Mouse (Mus musculus) ES-E14 (cell line): ENCODE data around the gene Tbc1d17. TPM values are rescaled to one million over a fixed set of nuclear protein-coding genes. Genes with fewer than 3 reads are reported as not detected.

Experiments
- DNase-seq: peaks from one replicate; pipeline ENCODE4 v3.0.0-alpha.2; 2013; ENCODE audit warnings: low read depth, low spot score
- H3K27ac ChIP-seq: 2 replicates; pipeline ENCODE4 v1.5.1; 2012; ENCODE audit warnings: low read depth, mild to moderate bottlenecking, low read length, moderate library complexity, mixed read lengths; ENCODE audit not compliant: poor library complexity, insufficient read depth, severe bottlenecking
- H3K36me3 ChIP-seq: 2 replicates; pipeline ENCODE4 v1.6.1; 2012; ENCODE audit warnings: mild to moderate bottlenecking, low read length, moderate library complexity, mixed read lengths; ENCODE audit not compliant: control insufficient read depth, poor library complexity, insufficient read depth, severe bottlenecking
- H3K4me1 ChIP-seq, 2 experiments: fragments of 150-350 bp in 1 of 2; sonication (generic) in 1 of 2; 2 replicates each; pipeline ENCODE4 v1.6.1; 2012; ENCODE audit warnings: low read length in 2 of 2, mild to moderate bottlenecking in 1 of 2, mixed read lengths in 1 of 2; ENCODE audit not compliant: control insufficient read depth in 2 of 2, insufficient read depth in 2 of 2, poor library complexity in 1 of 2
- H3K4me3 ChIP-seq, 2 experiments: fragments of 150-350 bp in 1 of 2; sonication (generic) in 1 of 2; 2 replicates each; pipeline ENCODE4 v1.5.1; 2012; ENCODE audit warnings: low read length in 2 of 2, low read depth in 1 of 2, mild to moderate bottlenecking in 1 of 2, mixed read lengths in 1 of 2; ENCODE audit not compliant: insufficient read depth in 1 of 2, poor library complexity in 1 of 2, severe bottlenecking in 1 of 2
- H3K9ac ChIP-seq: 2 replicates; pipeline ENCODE4 v1.6.1; 2012; ENCODE audit warnings: low read depth, mild to moderate bottlenecking, low read length, mixed read lengths; ENCODE audit not compliant: poor library complexity, insufficient read depth, severe bottlenecking
- H3K9me3 ChIP-seq: fragments of 150-350 bp; sonication (generic); 2 replicates; pipeline ENCODE4 v1.6.1; 2012; ENCODE audit warnings: low read depth, mild to moderate bottlenecking, low read length; ENCODE audit not compliant: control insufficient read depth, insufficient read depth
- CHD2 ChIP-seq: IDR thresholded peaks from 2 replicates; pipeline ENCODE4 v1.6.1; 2014; ENCODE audit warnings: mild to moderate bottlenecking, low read depth, low read length, inconsistent platforms
- HCFC1 ChIP-seq: IDR thresholded peaks from 2 replicates; pipeline ENCODE4 v1.6.1; 2012; ENCODE audit warnings: low read length, inconsistent platforms, borderline replicate concordance; ENCODE audit not compliant: insufficient read depth
- MAFK ChIP-seq: IDR thresholded peaks from 2 replicates; pipeline ENCODE4 v1.6.1; 2014; ENCODE audit warnings: mild to moderate bottlenecking, low read depth, low read length, inconsistent platforms; ENCODE audit not compliant: insufficient read depth
- ZC3H11A ChIP-seq: IDR thresholded peaks from 2 replicates; pipeline ENCODE4 v1.6.1; 2012; ENCODE audit warnings: low read depth, mild to moderate bottlenecking, inconsistent platforms, low read length, borderline replicate concordance
- ZNF384 ChIP-seq: IDR thresholded peaks from 2 replicates; pipeline ENCODE4 v1.6.1; 2012; ENCODE audit warnings: low read depth, low read length, inconsistent platforms
- in situ Hi-C, 2 experiments: fragments of 600-800 bp; cut with MboI; formaldehyde crosslinking; loops; one replicate each; pipeline ENCODE4 v1.15.1; 2025; ENCODE audit warnings: low sequenced_read_pairs in 2 of 2, inconsistent platforms in 1 of 2; ENCODE audit not compliant: unreplicated experiment in 2 of 2
- total RNA-seq: library from RNA; depleted of rRNA; stranded (reverse); fragments of 300-350 nt; gene quantifications from 2 replicates; pipeline ENCODE4 v1.2.3, GENCODE M21; 2012; rRNA removed

Gene Tbc1d17
- total RNA-seq, 1 experiment = 31.5 TPM

DNA sequence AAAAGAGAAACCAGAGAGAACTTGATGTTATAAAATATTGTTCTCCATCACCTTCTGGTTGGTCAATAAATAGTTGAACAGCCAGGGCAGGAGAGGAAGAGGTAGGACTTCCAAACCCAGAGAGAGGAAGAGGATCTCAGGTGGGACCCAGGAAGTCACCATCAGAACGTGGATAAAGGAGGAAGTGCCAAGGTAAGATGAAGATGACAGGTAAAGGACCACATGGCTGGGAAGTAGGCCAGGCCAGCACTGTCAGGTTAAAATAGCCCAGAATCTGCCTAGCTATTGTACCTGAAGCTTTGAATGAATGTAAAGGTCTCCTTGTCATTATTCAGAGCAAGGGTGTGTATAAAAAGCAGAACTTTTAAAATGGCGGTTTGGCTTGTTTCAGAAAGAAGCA lies 40.0 kb downstream of the Tbc1d17 start:
- Histone ChIP-seq H3K27ac (no peak overlapping the region), H3K4me3 (no peak overlapping the region), H3K9me3 (no peaks in the 10 kb centered on the region), H3K9ac (no peak overlapping the region), H3K36me3 (no peaks in the 10 kb centered on the region; the same call in 1 of the 2 replicates), H3K4me1 (peaks cover 0 to 6% of the 10 kb centered on the region in 2 experiments; a peak in 2 of 4 replicates)
- no peak for DNase-seq
- no peak for TF ChIP-seq HCFC1
- no peak for TF ChIP-seq ZNF384
- TF ChIP-seq MAFK = no peak
- no peak for TF ChIP-seq CHD2
- TF ChIP-seq ZC3H11A = no peak
- in situ Hi-C loops = no loop called here

DNA sequence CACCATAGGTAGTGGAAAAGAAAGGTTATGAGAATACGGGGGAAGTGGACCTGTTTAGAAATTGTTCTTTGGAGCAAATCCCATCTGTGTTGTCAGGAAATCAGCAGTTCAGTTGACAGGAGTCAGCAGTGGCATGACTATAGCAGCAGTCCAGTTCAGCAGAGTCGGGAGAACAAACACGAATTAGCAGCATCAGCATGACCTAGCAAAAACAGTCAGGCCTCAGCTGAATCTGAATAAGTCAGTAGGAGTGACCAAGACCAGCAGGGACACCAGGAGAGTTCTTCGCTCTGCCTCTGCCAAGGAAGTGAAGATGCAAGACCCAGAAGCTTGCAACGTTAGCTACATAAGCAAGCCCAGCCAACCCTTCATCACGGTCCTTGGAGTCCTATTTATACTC lies 56.1 kb downstream of the Tbc1d17 start:
- H3K9me3 ChIP-seq = no peaks in the 10 kb centered on the region
- H3K9ac ChIP-seq = no peak overlapping the region
- no peak overlapping the region for H3K27ac ChIP-seq
- no peaks in the 10 kb centered on the region for H3K36me3 ChIP-seq
- DNase-seq = no peak
- no peaks in the 10 kb centered on the region for H3K4me1 ChIP-seq
- no peak for TF ChIP-seq HCFC1
- TF ChIP-seq ZNF384 = no peak
- TF ChIP-seq CHD2 = no peak
- no peak for TF ChIP-seq ZC3H11A
- TF ChIP-seq MAFK = no peak
- in situ Hi-C loops = no loop called here
- no peak overlapping the region for H3K4me3 ChIP-seq

DNA sequence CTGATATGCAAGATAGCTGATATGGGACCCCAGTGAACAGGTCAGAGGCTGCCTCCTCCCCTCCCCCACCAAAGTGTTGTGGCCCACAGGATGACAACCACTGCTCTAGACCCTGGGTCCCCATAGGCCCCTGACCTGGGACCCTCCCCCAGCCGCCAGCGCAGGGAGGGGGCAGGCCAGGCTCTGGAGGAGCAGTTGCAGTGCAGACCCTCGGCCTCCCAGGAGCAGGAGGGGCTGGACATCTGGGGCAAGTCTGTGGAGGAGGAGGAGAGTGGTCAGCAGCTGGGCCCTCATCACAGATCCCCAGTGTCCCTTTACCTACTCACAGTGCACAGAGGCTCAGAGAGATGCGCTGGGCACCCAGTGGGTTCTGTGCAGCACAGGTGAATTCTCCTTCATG lies 58.8 kb downstream of the Tbc1d17 start:
- no peaks in the 10 kb centered on the region for H3K4me1 ChIP-seq
- no peaks in the 10 kb centered on the region for H3K36me3 ChIP-seq
- in situ Hi-C loops = no loop called here
- no peak overlapping the region for H3K27ac ChIP-seq
- no peak for DNase-seq
- no peak overlapping the region for H3K9ac ChIP-seq
- no peak for TF ChIP-seq CHD2
- TF ChIP-seq HCFC1 = no peak
- TF ChIP-seq MAFK = no peak
- TF ChIP-seq ZNF384 = no peak
- TF ChIP-seq ZC3H11A = no peak
- no peaks in the 10 kb centered on the region for H3K9me3 ChIP-seq
- no peak overlapping the region for H3K4me3 ChIP-seq

DNA sequence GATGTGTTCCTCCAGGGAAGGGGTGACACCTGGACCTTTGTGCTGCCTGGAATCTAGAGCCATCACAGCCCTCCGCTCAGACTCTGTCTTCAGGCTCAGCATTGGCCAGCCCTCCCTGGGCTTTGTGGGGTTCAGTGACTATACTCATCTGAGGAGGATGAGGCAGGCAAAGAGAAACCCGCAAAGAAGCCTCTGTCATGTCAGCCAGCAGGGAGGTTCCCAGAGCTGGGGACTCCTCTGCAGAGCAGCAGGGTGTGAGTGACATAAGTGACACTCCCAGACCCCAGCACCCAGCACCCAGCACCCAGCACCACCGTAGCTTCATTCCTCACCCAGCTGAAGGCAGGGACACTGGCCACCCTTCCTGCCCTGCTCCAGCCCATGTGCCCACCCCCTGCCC lies 59.3 kb downstream of the Tbc1d17 start:
- in situ Hi-C loops = no loop called here
- H3K36me3 ChIP-seq = no peaks in the 10 kb centered on the region
- H3K4me1 ChIP-seq = no peaks in the 10 kb centered on the region
- H3K4me3 ChIP-seq = no peak overlapping the region
- H3K9me3 ChIP-seq = no peaks in the 10 kb centered on the region
- no peak overlapping the region for H3K9ac ChIP-seq
- no peak overlapping the region for H3K27ac ChIP-seq
- no peak for DNase-seq
- TF ChIP-seq MAFK (no peak), ZC3H11A (no peak), HCFC1 (no peak), ZNF384 (no peak), CHD2 (no peak)

Other genes with a start within 250 kb of the Tbc1d17 start
- 7.0 and 9.8 TPM in 2 replicates for gene Myh14, start 178.2 kb downstream of the Tbc1d17 start, total RNA-seq
- 0.40 and 0.79 TPM in 2 replicates for gene Izumo2, start 140.3 kb downstream of the Tbc1d17 start, total RNA-seq
- 17.8 and 23.2 TPM in 2 replicates for gene Vrk3, start 100.7 kb downstream of the Tbc1d17 start, total RNA-seq
- 15.1 and 20.3 TPM in 2 replicates for gene Zfp473, start 98.0 kb downstream of the Tbc1d17 start, total RNA-seq
- 91.0 and 98.0 TPM in 2 replicates for gene Nup62, start 33.0 kb downstream of the Tbc1d17 start, total RNA-seq
- gene Il4i1, start 32.7 kb downstream of the Tbc1d17 start, total RNA-seq = 4.8 and 6.0 TPM in 2 replicates
- 14.0 and 16.9 TPM in 2 replicates for gene Atf5, start 32.4 kb downstream of the Tbc1d17 start, total RNA-seq
- 33.8 and 37.6 TPM in 2 replicates for gene Akt1s1, start 88 bp downstream of the Tbc1d17 start, total RNA-seq
- 37.1 and 76.5 TPM in 2 replicates for gene Pnkp, start 8.1 kb upstream of the Tbc1d17 start, total RNA-seq
- gene Ptov1, start 20.7 kb upstream of the Tbc1d17 start, total RNA-seq = 144 and 205 TPM in 2 replicates
- 88.2 and 121 TPM in 2 replicates for gene Med25, start 43.6 kb upstream of the Tbc1d17 start, total RNA-seq
- 14.2 and 17.2 TPM in 2 replicates for gene Fuz, start 47.0 kb upstream of the Tbc1d17 start, total RNA-seq
- gene Ap2a1, start 80.4 kb upstream of the Tbc1d17 start, total RNA-seq = 82.5 and 94.9 TPM in 2 replicates
- gene Tsks, start 94.1 kb upstream of the Tbc1d17 start, total RNA-seq = 0.49 and 0.85 TPM in 2 replicates
- 60.3 and 123 TPM in 2 replicates for gene Cpt1c, start 125.8 kb upstream of the Tbc1d17 start, total RNA-seq
- gene Prmt1, start 137.5 kb upstream of the Tbc1d17 start, total RNA-seq = 413 and 429 TPM in 2 replicates
- 45.9 and 68.4 TPM in 2 replicates for gene Irf3, start 148.6 kb upstream of the Tbc1d17 start, total RNA-seq
- 11.9 and 13.0 TPM in 2 replicates for gene Bcl2l12, start 149.6 kb upstream of the Tbc1d17 start, total RNA-seq
- 39.0 and 39.2 TPM in 2 replicates for gene Scaf1, start 167.3 kb upstream of the Tbc1d17 start, total RNA-seq
- gene Rras, start 168.9 kb upstream of the Tbc1d17 start, total RNA-seq = 11.1 and 14.4 TPM in 2 replicates
- gene Prr12, start 203.8 kb upstream of the Tbc1d17 start, total RNA-seq = 32.3 and 37.5 TPM in 2 replicates
- gene Nosip, start 213.3 kb upstream of the Tbc1d17 start, total RNA-seq = 94.2 and 106 TPM in 2 replicates
- gene Prrg2, start 213.6 kb upstream of the Tbc1d17 start, total RNA-seq = 9.8 and 11.4 TPM in 2 replicates
- 137 and 207 TPM in 2 replicates for gene Rcn3, start 243.1 kb upstream of the Tbc1d17 start, total RNA-seq